Mouse (Mus musculus): ENCODE results near the gene Gstt1.
A peak's percentile ranks its signal among the peaks of the same experiment; 100 is the strongest.

The Gstt1 gene

DNA sequence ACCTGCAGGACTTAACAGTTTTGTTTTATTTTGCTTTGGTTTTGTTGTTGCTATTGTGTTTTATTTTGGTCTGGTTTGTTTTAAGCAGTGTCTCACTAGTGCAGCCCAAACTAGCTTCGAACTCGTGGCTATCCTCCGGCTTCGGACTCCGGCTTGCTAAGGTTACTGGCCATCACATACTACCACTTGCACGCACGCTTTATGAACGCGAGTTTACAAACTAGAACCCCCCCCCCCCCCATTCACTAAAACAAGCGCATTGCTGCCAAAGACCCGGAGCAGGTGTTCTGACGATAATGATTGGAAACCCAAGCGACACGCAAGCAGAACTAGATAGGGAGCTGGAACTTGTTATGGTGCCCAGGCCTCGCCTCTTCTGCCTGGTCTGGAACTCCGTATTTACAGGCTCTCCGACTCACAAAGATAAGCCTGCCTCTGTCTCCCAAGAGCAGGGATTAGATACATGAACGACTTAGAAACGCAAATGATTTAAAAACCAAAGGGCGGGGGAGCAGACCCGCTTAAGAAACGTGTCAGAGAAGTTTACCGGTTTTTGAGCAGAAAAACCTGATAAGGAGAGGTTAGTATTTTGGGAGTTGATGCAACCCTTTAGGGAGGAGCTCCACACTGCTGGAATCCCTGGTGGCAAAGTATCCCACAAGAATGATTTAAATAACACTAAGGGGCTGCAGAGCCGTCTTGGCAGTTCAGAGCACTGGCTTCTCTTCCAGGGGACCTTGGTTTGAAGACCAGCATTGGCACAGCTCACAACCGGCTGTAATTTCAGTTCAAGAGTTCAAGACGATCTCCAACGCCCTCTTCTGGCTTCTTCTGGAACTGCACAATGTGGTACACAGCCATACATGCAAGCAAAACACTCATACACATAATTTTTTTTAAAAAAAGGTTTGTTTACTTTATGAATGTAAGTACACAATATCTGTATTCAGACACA lies 33.6 kb downstream of the Gstt1 start:
- DNase-seq (ENCODE audit: low read depth, low spot score), result no peak

- DNase-seq (ENCODE audit: low read depth, low spot score), result peak; percentile 97
Observed at GRCm38 (mm10) chr10:75763682-75764518, 34.5 kb downstream of the Gstt1 start, which contains the start of gene Cabin1. Cabin1 (minus strand) TSS chr10:75764341.

DNA sequence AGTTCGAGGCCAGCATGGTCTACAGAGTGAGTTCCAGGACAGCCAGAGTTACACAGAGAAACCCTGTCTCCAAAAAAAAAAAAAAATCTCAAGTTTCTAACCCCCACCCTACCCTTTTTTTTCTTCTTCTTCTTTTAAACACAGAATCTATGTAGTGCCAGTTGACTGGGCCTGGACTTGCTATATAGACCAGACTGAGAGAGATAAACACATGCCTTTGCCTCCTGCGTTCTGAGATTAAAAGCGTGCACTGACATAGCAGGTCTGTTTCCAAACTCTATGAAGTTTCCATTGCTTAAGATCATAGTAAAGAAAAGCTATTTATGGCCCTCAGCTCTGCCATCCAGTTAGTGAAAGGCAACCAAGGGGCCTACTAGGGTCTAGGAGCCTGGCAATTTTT lies 36.0 kb downstream of the Gstt1 start:
- no peak for DNase-seq (ENCODE audit: low read depth, low spot score)

DNA sequence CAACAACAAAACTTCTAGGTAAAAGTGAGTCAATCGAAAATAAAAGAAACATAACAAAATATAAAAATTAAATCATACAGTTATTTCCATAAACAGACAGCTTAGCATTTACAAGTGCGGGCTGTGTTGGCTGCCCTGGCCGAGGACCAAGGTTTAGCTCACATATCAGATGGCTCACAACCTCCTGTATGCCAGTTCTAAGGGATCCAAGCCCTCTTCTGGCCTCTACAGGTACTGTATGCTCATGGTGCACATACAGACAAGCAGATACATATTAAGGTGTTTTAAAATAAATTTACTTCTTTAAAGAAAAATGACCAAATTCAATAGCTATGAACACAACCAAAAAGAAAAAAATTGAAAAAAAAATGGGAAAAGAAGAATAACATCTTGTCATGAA lies 38.1 kb downstream of the Gstt1 start:
- DNase-seq (ENCODE audit: low read depth, low spot score), result no peak

- DNase-seq (ENCODE audit: low read depth, low spot score), result no peak
Observed at GRCm38 (mm10) chr10:75756719-75757118, 41.7 kb downstream of the Gstt1 start.

GRCm38 (mm10) chr10:75744017-75744416 lies 54.4 kb downstream of the Gstt1 start:
- DNase-seq (ENCODE audit: low read depth, low spot score), result no peak

DNA sequence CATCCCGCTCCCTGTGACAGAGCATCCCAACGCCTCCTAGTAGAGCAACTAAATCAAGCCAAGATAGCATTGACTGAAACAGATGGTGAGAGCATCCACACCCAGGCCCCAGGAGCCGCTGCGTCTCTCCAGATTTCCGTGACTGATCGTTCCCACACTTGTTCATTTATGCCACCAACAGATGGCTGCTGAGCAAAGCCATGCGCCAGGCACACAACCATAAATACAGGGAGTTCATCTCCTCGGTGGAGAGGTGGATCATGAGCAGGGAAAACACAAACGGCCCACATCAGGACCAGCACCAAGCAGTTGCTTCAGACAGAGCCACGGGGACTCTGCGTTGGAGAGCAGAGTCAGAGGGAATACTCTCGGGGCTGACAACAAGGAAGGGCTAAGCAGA lies 55.0 kb downstream of the Gstt1 start:
- no peak for DNase-seq (ENCODE audit: low read depth, low spot score)

DNA sequence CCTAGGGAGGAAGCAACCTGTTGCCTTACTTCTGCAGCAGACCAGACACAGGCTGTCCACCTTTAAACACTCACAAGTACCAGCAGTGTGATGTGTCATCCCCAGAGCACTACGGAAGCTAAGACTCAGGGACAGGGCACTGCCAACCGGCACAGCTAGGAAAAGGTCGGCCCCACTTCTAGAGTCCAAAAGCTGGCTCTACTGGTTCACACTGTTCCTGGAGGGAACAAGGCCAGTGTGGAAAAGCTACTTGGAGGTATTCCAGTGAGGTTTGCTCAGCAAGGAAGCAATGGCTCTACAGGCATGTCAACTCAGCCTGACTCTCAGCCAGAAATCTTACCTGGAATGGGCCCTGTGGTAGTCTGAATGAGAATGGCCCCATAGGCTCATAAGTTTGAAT lies 57.5 kb downstream of the Gstt1 start:
- DNase-seq (ENCODE audit: low read depth, low spot score), result no peak
